Mouse (Mus musculus) CH12F3 (cell line): Measurements from ENCODE around the gene Zfp786.

Experiments
- in situ Hi-C: fragments of 300-500 bp; cut with MboI; formaldehyde crosslinking; loops from 2 replicates; pipeline ENCODE4 v1.14.3; 2020; ENCODE audit warnings: low sequenced_read_pairs

The Zfp786 gene

GRCm38 (mm10) chr6:47821776-47822175 is 8.9 kb downstream of the Zfp786 start:
- in situ Hi-C loops, result no loop called here

GRCm38 (mm10) chr6:47821236-47821635 is 9.4 kb downstream of the Zfp786 start:
- in situ Hi-C loops, result no loop called here

GRCm38 (mm10) chr6:47819626-47820325 is 10.9 kb downstream of the Zfp786 start:
- in situ Hi-C loops, result no loop called here

- in situ Hi-C loops, result no loop called here
Observed at GRCm38 (mm10) chr6:47818721-47819120, 11.9 kb downstream of the Zfp786 start.

DNA sequence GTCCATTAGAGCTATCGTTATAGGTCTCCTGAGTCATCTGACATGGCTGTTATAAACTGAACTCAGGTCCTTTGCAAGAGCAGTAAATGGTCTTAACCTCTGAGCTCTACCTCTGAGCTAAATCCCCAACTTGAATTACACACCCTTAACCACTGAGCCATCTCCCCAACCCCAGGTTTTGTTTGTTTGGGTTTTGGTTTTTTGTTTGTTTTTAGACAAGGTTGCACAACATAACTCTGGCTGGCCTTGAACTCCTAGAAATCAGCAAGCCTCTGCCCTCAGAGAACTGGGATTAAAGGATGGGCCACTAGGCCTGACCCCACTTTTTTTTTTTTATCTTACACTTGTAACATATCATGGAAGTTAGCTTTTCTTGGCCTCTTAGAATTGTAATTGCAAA is 14.5 kb downstream of the Zfp786 start:
- in situ Hi-C loops, result no loop called here

DNA sequence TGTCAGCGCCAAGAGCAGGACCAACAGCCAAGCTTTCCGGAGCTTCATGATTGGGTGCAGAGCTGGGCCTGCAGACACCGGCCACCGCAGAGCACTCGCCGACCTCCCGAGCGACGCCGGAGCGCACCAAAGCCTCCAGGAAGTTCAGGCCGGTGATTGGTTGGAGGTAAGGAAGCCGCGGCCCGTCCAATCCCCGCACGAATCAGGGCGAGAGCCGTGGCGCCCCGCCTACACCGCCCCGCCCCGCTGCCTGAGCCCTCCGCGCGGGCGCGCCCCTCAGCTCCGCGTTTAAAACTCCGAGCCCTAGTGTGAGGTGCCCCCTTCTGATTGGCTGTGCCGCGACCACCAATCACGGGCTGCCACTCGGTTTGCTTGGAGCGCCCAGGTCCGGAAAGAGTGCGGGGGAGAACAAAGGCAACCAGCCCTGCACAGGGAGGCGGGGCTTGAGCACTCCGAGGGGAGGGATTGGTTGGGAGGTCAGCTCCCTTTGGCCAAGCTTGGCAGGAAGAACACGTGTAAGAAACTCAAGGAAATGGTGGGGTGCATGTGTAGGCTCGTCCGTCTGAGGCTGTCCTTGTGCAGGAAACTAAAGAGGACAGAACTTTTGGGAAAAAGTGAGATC is 17.3 kb downstream of the Zfp786 start, which contains the start of gene Pdia4:
Gene Pdia4, minus strand, starts transcription at position 174 of the 622 bp plus-strand sequence.
- in situ Hi-C loops, result no loop called here

- in situ Hi-C loops, result no loop called here
Observed at GRCm38 (mm10) chr6:47812271-47812915, 18.3 kb downstream of the Zfp786 start.

- in situ Hi-C loops, result no loop called here
Observed at GRCm38 (mm10) chr6:47811324-47811723, 19.3 kb downstream of the Zfp786 start.

- in situ Hi-C loops, result no loop called here
Observed at GRCm38 (mm10) chr6:47810181-47810580, 20.5 kb downstream of the Zfp786 start.

GRCm38 (mm10) chr6:47809053-47809452 is 21.6 kb downstream of the Zfp786 start:
- in situ Hi-C loops, result no loop called here

DNA sequence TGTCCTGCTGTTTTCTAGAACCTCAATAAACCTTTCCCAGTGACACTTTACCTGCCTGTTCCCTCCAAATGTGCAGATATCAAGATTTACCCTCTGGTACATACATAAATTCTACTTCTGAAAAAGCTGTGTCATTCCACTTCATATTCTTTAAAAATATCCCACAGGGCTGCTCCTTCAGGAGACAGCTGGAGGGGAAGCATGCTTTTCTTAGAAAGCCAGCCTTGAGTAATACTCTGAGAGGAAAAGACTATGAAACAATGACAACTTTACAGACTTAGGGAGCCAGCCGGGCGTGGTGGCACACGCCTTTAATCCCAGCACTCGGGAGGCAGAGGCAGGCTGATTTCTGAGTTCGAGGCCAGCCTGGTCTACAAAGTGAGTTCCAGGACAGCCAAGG is 22.1 kb downstream of the Zfp786 start:
- in situ Hi-C loops, result no loop called here

- in situ Hi-C loops, result no loop called here
Observed at GRCm38 (mm10) chr6:47807419-47807818, 23.2 kb downstream of the Zfp786 start.

DNA sequence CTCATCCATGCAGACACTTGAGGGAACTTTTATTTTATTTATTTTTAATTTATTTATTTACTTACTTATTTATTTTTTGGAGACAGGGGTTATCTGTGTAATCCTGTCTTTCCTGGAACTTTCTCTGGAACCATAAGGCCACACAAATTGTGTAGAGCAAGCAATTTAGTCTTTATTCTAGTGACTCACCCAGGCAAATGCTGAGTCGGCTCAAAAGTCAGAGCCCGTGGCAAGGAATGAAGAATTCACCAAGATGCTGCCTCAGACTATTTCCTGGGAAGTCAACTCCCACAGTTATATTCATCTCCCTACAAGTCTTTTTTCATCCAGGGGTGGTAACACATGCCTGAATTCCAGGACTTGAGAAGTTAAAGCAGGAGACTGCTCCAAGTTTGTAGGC is 25.1 kb downstream of the Zfp786 start:
- in situ Hi-C loops, result no loop called here

- in situ Hi-C loops, result no loop called here
Observed at GRCm38 (mm10) chr6:47799079-47799478, 31.6 kb downstream of the Zfp786 start.

GRCm38 (mm10) chr6:47794106-47794830 is 36.4 kb downstream of the Zfp786 start:
- in situ Hi-C loops, result no loop called here

DNA sequence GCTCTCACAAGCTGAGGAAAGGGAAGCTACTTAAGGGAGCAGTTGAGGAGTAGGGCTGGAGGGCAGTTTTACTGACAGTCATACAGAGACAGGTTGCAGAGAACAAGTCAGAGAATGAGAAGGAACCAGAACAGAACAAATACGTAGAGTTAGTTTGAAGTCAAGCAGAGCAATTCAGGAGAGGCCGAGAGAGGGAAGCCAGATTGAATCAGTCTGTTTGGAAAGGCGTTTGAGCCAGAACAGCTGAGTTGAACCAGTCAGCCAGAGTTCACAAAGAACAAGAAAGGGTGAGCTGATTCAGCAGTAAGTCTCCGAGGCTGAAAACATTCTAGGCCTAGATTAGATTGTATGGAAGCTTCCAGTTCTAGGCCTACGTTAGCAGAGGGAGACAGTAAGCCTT is 37.4 kb downstream of the Zfp786 start:
- in situ Hi-C loops, result no loop called here

GRCm38 (mm10) chr6:47792533-47792932 is 38.1 kb downstream of the Zfp786 start:
- in situ Hi-C loops, result no loop called here

GRCm38 (mm10) chr6:47790745-47791144 is 39.9 kb downstream of the Zfp786 start:
- in situ Hi-C loops, result no loop called here

- in situ Hi-C loops, result no loop called here
Observed at GRCm38 (mm10) chr6:47788821-47789220, 41.8 kb downstream of the Zfp786 start.

DNA sequence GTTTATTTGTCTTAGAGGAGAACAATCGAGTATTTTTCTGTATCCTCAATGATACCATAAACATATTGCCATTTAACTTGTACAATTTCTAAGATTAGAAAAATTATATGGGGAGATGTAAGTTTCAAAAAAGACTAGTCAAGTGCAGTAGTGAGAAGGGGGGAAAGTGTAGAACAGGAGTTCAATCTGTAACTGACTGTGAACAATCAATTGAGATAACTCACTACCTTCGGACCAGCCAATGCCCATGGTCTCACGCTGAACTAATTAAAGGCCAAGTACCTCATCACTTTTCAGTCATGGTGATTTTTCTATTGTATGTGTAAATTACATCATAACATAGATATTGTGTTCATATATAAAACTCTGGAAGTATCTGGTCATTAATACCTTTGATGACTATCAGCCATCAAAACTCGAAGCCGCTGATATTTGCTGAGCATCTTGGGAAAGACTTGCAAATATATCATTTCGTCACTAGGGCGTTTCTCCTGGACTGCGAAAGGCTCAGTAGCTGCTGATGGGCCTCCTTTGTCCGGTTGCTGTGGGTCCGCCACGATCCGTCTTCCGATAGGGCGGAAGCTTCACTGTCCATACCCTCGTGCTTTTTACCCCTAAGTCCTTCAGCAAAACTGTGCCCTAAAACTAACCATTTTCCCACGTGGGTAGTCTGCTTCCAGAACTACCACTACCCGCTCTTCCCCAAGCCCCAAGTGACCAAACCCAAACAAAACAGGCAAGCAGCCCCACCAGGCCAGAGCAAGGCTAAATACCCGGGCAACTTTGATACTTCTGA is 42.5 kb downstream of the Zfp786 start:
- in situ Hi-C loops, result no loop called here
